Mouse (Mus musculus) leukemia stem cell, adult 10-12 weeks (primary cell): ENCODE measurements around the gene Gm5901. TPM values are rescaled to one million over a fixed set of nuclear protein-coding genes. Genes with fewer than 3 reads are reported as not detected.

Experiments used
- polyA plus RNA-seq: library from polyadenylated mRNA; stranded (reverse); fragments of >175 nt; gene quantifications from 2 replicates; pipeline ENCODE4 v1.2.3, GENCODE M21; 2012; ENCODE audit warnings: low replicate concordance

The Gm5901 gene
- not detected in 2 replicates for polyA plus RNA-seq

DNA sequence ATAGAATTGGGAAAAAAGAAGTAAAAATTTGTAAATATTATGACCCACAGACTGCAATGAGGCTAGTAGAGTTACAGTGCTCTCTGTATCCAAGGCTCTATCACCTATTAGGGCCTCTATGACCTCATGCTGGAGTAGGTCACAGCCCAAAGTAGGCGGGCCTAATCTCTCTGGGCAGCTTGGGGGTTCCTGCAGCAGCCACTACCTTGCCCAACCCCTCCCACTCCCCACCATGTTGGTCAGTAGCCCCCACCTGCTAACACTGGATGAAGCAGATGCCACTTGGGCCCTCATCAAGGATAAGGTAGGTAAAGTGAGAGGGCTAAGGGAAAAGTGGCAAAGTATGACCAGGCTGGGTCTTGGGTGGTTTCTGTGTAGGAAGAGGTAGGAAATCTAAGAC, at the start of gene Gm5901:
Gene Gm5901, plus strand, starts transcription at position 173 of the 400 bp plus-strand sequence.

DNA sequence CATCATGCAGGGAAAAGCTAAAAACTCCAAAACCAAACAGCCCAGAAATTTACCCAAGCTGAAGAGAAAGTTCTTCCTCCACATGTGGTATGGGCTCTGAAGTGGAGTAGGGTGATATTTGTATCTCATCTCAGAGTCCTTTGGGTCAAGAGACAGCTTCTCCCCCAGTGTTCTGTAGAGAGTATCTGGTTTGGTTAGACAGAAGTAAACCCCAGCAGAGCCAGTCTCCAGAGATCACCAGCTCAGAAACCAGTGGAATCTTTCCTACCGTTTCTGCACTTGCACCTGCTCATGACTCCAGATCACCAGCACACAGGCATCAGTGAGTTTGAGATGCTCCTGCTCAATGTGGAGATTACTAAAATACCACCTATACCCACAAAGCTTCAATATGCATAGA, 40.8 kb upstream of the Gm5901 start, which contains the start of gene Olfr690:
Gene Olfr690, minus strand, starts transcription at position 101 of the 400 bp plus-strand sequence.

DNA sequence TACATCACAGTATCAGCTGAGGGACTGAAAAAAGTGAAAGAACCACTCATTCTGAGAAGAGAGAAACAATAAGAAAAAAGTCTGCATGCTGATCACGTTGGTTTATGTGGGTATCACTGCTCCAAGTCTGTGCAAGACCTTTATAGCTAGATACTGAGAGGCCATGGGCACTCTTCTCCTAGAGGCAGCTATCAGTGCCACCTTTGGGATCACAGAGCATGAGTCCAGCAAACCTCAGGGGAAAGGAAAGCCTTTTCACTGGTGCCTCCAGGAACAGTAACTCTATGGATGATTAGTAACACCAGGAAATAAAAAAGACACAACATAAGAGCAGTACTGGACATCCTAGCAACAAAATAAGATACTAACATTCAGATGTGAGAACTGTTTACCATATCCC, 32.7 kb upstream of the Gm5901 start, which contains the start of gene Olfr691:
Gene Olfr691, minus strand, starts transcription at position 101 of the 400 bp plus-strand sequence.

DNA sequence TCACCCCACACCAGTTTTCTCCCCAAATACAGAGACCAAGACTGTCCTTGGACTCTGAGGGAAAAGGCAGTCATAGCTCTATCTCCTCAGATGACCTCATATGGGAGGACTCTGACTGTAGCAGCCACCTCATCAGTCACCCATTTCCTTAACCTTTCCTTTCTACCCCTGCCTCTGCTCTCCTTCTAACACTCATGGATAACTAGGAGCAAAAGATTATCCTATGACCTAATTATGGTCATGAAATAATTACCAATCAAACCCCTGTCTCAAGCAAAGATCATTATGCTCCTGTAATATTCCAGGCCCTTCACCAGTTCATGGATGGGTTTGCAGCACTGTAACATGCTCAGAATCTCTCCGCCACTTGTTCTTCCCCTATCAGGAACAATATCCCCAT, 6.9 kb upstream of the Gm5901 start, which contains the start of gene Olfr692:
Gene Olfr692, plus strand, starts transcription at position 301 of the 400 bp plus-strand sequence.

DNA sequence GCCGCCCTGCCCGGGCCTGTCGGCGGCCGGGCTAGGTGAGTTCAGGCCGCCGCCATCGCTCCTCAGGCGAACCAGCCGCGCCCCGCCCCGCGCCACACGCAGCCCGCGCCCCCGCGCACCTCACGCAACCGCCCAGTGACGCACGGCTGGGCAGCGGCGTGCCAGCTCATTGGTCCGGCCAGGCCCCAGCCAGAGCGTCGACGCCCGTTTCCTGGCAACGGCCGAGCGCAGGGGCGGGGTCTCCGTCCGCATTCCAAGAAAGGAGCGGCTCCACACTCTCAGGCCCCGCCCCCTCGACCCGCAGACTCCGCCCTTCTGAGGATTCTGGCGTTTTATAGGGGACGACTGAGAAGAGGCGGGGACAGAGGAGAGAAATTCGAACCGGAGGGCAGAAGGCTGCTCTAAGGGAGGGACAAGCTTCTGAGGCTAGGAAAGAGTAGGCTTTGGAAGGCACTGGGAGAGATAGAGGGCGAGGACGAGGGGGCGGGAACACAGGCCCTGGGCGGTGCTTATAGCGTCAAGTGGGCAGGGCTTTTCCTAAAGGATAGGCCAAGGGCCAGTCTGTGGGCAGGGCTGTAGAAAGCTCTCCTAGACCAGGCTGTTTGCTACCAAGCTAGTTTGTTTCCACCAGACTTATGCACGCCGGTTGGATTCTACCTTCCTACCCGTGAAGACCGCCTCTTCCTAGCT, 25.2 kb downstream of the Gm5901 start, which contains the start of gene Fam160a2:
Gene Fam160a2, minus strand, starts transcription at position 120 of the 690 bp plus-strand sequence.

DNA sequence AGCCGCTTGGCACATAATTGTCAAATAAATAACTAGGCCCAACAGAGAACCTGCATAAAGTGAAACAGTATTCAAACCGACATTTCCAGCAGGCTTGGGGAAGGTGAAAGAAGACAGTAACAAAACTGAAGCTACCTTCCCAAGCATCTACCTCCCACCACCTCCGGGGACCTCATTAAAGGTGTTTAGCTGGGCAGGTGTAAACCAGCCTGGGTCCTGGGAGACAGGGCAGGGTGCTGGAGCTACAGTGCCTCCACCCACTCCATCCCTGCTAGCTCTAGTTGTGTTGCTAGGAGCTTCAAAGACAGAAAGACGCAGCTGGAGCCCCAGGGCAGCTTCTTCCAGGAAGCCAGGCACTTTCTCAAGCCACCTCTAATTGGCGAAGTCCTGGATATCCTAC, 29.4 kb downstream of the Gm5901 start, which contains the start of gene Cnga4:
Gene Cnga4, plus strand, starts transcription at position 301 of the 400 bp plus-strand sequence.

DNA sequence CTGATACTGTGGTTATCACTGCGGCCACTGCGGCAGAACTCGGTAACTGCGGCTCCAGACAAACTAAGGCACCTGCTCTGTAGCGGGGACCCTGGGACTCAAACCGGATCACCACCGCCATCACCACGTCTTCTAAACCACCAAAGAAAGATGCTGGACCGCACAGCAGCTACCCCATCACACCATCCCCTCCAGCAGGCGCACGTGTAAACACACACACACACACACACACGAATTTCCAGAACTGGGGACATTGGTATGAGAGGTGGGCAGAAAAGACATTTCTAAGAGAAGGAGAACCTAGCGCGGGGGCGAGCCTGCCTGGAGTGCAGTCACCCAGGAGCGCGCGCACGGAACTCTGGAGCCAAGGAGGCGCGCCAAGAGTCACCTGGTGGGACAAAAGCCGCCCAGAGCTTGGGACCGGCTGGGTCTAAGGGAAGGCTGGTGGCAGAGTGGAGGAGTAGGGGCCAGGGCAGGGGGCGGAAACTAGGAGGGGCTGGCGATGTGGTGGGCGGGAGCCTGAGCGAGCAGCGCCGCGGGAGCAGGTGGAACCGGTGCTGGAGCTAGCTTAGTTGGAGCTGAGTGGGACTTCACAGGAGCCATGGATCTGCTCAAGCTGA, 50.7 kb downstream of the Gm5901 start, which contains the start of gene Cckbr:
Gene Cckbr, plus strand, starts transcription at position 308 of the 620 bp plus-strand sequence.

Other genes with a start within 250 kb of the Gm5901 start
- 0.26 TPM in 1 of 2 replicates, not detected in the other for gene Olfr683, start 228.0 kb upstream of the Gm5901 start, polyA plus RNA-seq
- gene Olfr684, start 211.4 kb upstream of the Gm5901 start, polyA plus RNA-seq = not detected in 2 replicates
- gene Olfr685, start 189.0 kb upstream of the Gm5901 start, polyA plus RNA-seq = not detected in 2 replicates
- gene Olfr686, start 167.6 kb upstream of the Gm5901 start, polyA plus RNA-seq = not detected in 2 replicates
- gene Olfr688, start 86.9 kb upstream of the Gm5901 start, polyA plus RNA-seq = not detected in 2 replicates
- gene Olfr689, start 63.9 kb upstream of the Gm5901 start, polyA plus RNA-seq = 0.03 TPM in 1 of 2 replicates, not detected in the other
- not detected in 2 replicates for gene Olfr690, start 40.9 kb upstream of the Gm5901 start, polyA plus RNA-seq
- not detected in 2 replicates for gene Olfr691, start 32.8 kb upstream of the Gm5901 start, polyA plus RNA-seq
- not detected in 2 replicates for gene Olfr692, start 6.8 kb upstream of the Gm5901 start, polyA plus RNA-seq
- 65.0 and 67.0 TPM in 2 replicates for gene Fam160a2, start 25.0 kb downstream of the Gm5901 start, polyA plus RNA-seq
- gene Cnga4, start 29.5 kb downstream of the Gm5901 start, polyA plus RNA-seq = not detected in 2 replicates
- 0.07 TPM in 1 of 2 replicates, not detected in the other for gene Cckbr, start 50.7 kb downstream of the Gm5901 start, polyA plus RNA-seq
- 3.8 and 5.3 TPM in 2 replicates for gene Cavin3, start 107.3 kb downstream of the Gm5901 start, polyA plus RNA-seq
- 18.1 and 38.9 TPM in 2 replicates for gene Smpd1, start 179.3 kb downstream of the Gm5901 start, polyA plus RNA-seq
- 0.97 and 1.3 TPM in 2 replicates for gene Apbb1, start 206.6 kb downstream of the Gm5901 start, polyA plus RNA-seq
- gene Hpx, start 225.1 kb downstream of the Gm5901 start, polyA plus RNA-seq = not detected in 2 replicates